Mouse (Mus musculus) liver, embryonic 11.5 days (tissue): ENCODE data around the gene Fosl1. TPM values are rescaled to one million over a fixed set of nuclear protein-coding genes. Genes with fewer than 3 reads are reported as not detected.

Experiments
- ATAC-seq: fragments of 200-750 bp; cut with Nextera tagmentation; replicated peaks from 2 replicates; pipeline ENCODE4 v1.8.0; 2017; ENCODE audit warnings: moderate number of reproducible peaks, mild to moderate bottlenecking, moderate TSS enrichment, moderate library complexity; ENCODE audit not compliant: low FRiP score
- DNase-seq: peaks from one replicate; pipeline ENCODE4 v3.0.0-alpha.2; 2017; ENCODE audit warnings: low spot score
- H3K27ac ChIP-seq: fragments of 300-500 bp; sonication (generic); 2 replicates; pipeline ENCODE4 v1.5.1; 2014; ENCODE audit warnings: mild to moderate bottlenecking, low read depth, low read length, control low read depth
- H3K27me3 ChIP-seq: fragments of 300-500 bp; sonication (generic); replicated peaks from 2 replicates; pipeline ENCODE4 v1.6.1; 2014; ENCODE audit warnings: low read length, mixed read lengths; ENCODE audit not compliant: control insufficient read depth, insufficient read depth
- H3K36me3 ChIP-seq: fragments of 300-500 bp; sonication (generic); 2 replicates; pipeline ENCODE4 v1.6.1; 2014; ENCODE audit warnings: mild to moderate bottlenecking, low read length, moderate library complexity, mixed read lengths; ENCODE audit not compliant: control insufficient read depth, insufficient read depth
- H3K4me1 ChIP-seq: fragments of 300-500 bp; sonication (generic); replicated peaks from 2 replicates; pipeline ENCODE4 v1.6.1; 2014; ENCODE audit warnings: low read length, mixed read lengths; ENCODE audit not compliant: control insufficient read depth, insufficient read depth
- H3K4me2 ChIP-seq: fragments of 300-500 bp; sonication (generic); 2 replicates; pipeline ENCODE4 v1.6.1; 2014; ENCODE audit warnings: mild to moderate bottlenecking, control low read depth, moderate library complexity
- H3K4me3 ChIP-seq: fragments of 300-500 bp; sonication (generic); 2 replicates; pipeline ENCODE4 v1.5.1; 2014; ENCODE audit warnings: low read depth, low read length, control low read depth
- H3K9ac ChIP-seq: fragments of 300-500 bp; sonication (generic); 2 replicates; pipeline ENCODE4 v1.6.1; 2014; ENCODE audit warnings: low read depth, low read length, control low read depth
- H3K9me3 ChIP-seq: fragments of 300-500 bp; sonication (generic); 2 replicates; pipeline ENCODE4 v1.6.1; 2016; ENCODE audit warnings: low read length, inconsistent platforms, mixed read lengths; ENCODE audit not compliant: control insufficient read depth
- WGBS: fragments of 180-500 bp; shearing (Covaris S2); extraction: QIAGEN DNeasy Blood & Tissue Kit; methylation state at CpG from one replicate; pipeline ENCODE4 v1.1.7; 2014; 5-methylcytosine and 5-hydroxymethylcytosine counted together
- polyA plus RNA-seq: library from polyadenylated mRNA; unstranded; fragments of >200 nt; fragmentation: Nextera tagmentation; extraction: Ambion mirVana; gene quantifications from 2 replicates; pipeline ENCODE4 v1.2.1, GENCODE M21; 2014

The Fosl1 gene
- polyA plus RNA-seq, 1 experiment from 2014 or later: 0.59 TPM

GRCm38 (mm10) chr19:5429219-5429618 is 18.1 kb upstream of the Fosl1 start:
- no peak overlapping the region for H3K4me3 ChIP-seq
- H3K4me2 ChIP-seq: no peak overlapping the region
- DNase-seq (no peak), ATAC-seq (no peak)
- no peak overlapping the region for H3K9ac ChIP-seq
- peaks cover 10% of the 10 kb centered on the region; the same call in 1 of the 2 replicates for H3K36me3 ChIP-seq
- H3K9me3 ChIP-seq: no peaks in the 10 kb centered on the region
- 71% methylated on average over 4 of the region's 4 CpGs for WGBS
- no peaks in the 10 kb centered on the region for H3K27me3 ChIP-seq
- H3K27ac ChIP-seq: no peak overlapping the region
- H3K4me1 ChIP-seq: peaks cover 24% of the 10 kb centered on the region

- Histone ChIP-seq H3K9ac (no peak overlapping the region), H3K36me3 (peaks cover 10% of the 10 kb centered on the region; the same call in 1 of the 2 replicates), H3K4me3 (no peak overlapping the region), H3K4me1 (peaks cover 24% of the 10 kb centered on the region), H3K27ac (no peak overlapping the region), H3K4me2 (no peak overlapping the region), H3K27me3 (no peaks in the 10 kb centered on the region), H3K9me3 (no peaks in the 10 kb centered on the region)
- ATAC-seq (no peak), DNase-seq (no peak)
- WGBS: 67% methylated on average over 8 of the region's 8 CpGs
Measured at GRCm38 (mm10) chr19:5429806-5430205, 17.5 kb upstream of the Fosl1 start.

GRCm38 (mm10) chr19:5430408-5430807 is 16.9 kb upstream of the Fosl1 start:
- Histone ChIP-seq H3K36me3 (peaks cover 10% of the 10 kb centered on the region; the same call in 1 of the 2 replicates), H3K4me2 (no peak overlapping the region), H3K9ac (no peak overlapping the region), H3K27ac (no peak overlapping the region), H3K9me3 (no peaks in the 10 kb centered on the region), H3K4me3 (no peak overlapping the region), H3K27me3 (no peaks in the 10 kb centered on the region), H3K4me1 (peaks cover 24% of the 10 kb centered on the region)
- WGBS: 91% methylated on average over 1 of the region's 1 CpGs
- no peak for ATAC-seq
- DNase-seq: no peak

DNA sequence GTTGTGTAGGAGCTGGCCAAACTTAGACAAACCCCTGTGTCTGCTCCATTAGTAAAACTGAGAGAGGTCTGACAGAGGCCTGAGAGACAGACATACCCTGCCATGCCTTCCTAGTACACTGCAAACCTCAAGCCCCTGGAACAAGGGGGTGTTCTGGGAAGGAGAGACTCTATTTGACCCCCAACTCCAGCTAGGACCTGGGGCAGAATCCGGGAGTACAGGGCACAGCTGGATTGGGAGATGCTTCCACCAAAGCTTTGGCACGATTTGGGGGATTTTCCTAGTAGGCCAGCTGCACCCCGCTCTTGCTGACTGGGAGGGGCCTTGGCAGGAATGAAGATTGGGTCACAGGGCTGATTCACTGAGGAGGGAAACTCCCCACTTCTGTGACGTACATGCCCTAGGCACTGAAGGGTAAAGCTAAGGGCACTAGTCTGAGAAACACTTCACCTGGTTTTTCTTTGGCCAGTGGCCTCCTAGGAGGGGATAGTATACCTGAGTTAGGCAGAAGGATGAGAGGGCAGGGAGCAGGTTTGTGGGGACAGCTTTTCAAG is 15.4 kb upstream of the Fosl1 start:
- peaks cover 13% of the 10 kb centered on the region for H3K4me1 ChIP-seq
- ATAC-seq: no peak
- no peaks in the 10 kb centered on the region for H3K9me3 ChIP-seq
- peaks cover under 1% of the 10 kb centered on the region; the same call in 1 of the 2 replicates for H3K36me3 ChIP-seq
- DNase-seq: no peak
- no peaks in the 10 kb centered on the region for H3K27me3 ChIP-seq
- H3K4me3 ChIP-seq: no peak overlapping the region
- no peak overlapping the region for H3K9ac ChIP-seq
- H3K4me2 ChIP-seq: no peak overlapping the region
- no peak overlapping the region for H3K27ac ChIP-seq
- WGBS: 78% methylated on average over 4 of the region's 4 CpGs

DNA sequence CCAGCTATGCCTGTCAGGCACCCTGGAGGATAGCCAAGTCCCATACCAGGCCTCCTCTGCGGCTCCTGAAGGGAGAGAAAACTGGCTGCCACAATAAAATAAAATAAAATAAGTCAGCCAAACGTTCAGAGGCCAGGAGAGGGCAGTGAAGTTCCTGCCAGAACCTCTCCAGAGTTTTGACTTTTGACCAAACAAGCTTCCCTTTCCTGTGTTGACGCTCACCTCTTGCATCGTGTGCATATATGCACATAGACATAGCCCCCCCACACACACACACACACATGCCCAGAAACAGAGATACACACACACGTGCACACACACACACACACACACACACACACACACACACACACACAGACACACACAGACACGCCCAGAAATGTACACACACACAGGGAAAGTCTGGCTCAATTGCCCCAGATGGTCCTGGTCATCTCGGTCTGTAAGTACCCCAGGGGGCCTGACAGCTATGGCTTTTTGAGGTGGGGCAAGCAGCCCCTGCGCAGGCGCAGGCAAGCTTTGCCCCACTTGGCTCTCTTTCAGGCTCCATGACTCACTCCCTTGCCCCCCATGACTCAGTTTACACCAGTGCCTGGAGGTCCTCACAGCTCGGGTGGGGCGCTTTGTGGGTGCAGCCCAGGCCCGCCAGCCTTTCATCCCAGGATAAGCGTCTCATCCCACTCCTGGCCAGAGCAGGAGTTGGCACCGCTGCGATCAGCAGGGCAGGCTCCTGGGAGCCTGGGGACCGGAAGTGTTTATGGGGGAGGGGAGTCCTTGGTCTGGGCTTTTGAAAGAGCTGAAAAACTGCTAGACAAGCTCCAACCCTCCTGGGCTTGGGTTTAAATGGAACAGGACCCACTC is 14.1 kb upstream of the Fosl1 start:
- 5% methylated on average over 16 of the region's 16 CpGs for WGBS
- DNase-seq: peak; percentile 68

GRCm38 (mm10) chr19:5433951-5434350 is 13.4 kb upstream of the Fosl1 start:
- no peak for ATAC-seq
- Histone ChIP-seq H3K9ac (peak overlapping the region; percentile 73), H3K9me3 (no peaks in the 10 kb centered on the region), H3K4me1 (peaks cover 13% of the 10 kb centered on the region), H3K4me3 (no peak overlapping the region), H3K27me3 (no peaks in the 10 kb centered on the region), H3K36me3 (no peaks in the 10 kb centered on the region), H3K4me2 (peak overlapping the region; percentile 91), H3K27ac (peak overlapping the region; percentile 68)
- DNase-seq: no peak
- WGBS: 52% methylated on average over 7 of the region's 7 CpGs

More for the DNA sequence above, 14.1 kb upstream of the Fosl1 start:
- H3K36me3 ChIP-seq: no peaks in the 10 kb centered on the region
- no peaks in the 10 kb centered on the region for H3K9me3 ChIP-seq
- peak overlapping the region; percentile 68 for H3K27ac ChIP-seq
- peak overlapping the region; percentile 91 for H3K4me2 ChIP-seq
- peak overlapping the region; percentile 73 for H3K9ac ChIP-seq
- ATAC-seq: peak; percentile 69
- peak overlapping the region; percentile 50 for H3K4me3 ChIP-seq
- no peaks in the 10 kb centered on the region for H3K27me3 ChIP-seq
- peaks cover 13% of the 10 kb centered on the region for H3K4me1 ChIP-seq

- Histone ChIP-seq H3K4me1 (peaks cover 15% of the 10 kb centered on the region), H3K4me3 (no peak overlapping the region), H3K9ac (no peak overlapping the region), H3K36me3 (no peaks in the 10 kb centered on the region), H3K27me3 (peaks cover 32% of the 10 kb centered on the region), H3K9me3 (peaks cover 5% of the 10 kb centered on the region; the same call in 1 of the 2 replicates), H3K27ac (no peak overlapping the region), H3K4me2 (no peak overlapping the region)
- DNase-seq: no peak
- WGBS: 61% methylated on average over 9 of the region's 9 CpGs
- ATAC-seq: no peak
Measured at GRCm38 (mm10) chr19:5444371-5444908, 2.9 kb upstream of the Fosl1 start.

DNA sequence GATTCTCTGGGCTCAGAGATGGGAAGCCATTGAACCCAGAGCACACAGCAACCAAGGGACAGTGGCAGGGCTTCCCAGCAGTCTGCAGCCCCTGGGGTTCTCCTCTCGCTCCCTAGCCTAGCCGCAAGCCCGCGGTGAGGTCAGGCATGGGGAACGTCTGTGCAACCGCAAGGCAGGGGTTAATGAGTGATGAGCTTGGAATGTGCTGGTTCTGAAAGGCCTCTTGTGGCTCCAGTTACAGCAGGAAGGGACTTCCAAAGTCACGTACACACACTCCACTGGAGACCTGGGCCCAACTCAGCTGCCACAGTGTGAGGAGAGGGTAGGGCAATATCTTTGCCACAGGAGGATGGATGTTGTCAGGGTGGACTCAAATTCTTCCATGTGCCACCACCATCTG is 2.4 kb upstream of the Fosl1 start:
- H3K4me1 ChIP-seq: peaks cover 15% of the 10 kb centered on the region

More for the DNA sequence above, 2.4 kb upstream of the Fosl1 start:
- Histone ChIP-seq H3K27ac (no peak overlapping the region), H3K9me3 (peaks cover 5% of the 10 kb centered on the region; the same call in 1 of the 2 replicates), H3K4me2 (no peak overlapping the region), H3K4me3 (no peak overlapping the region), H3K36me3 (no peaks in the 10 kb centered on the region), H3K27me3 (peaks cover 33% of the 10 kb centered on the region), H3K9ac (no peak overlapping the region)
- DNase-seq (no peak), ATAC-seq (no peak)
- WGBS: 27% methylated on average over 7 of the region's 7 CpGs
